11 mouse cellular contexts compared by ENCODE assay signal in genomic region chr11:114679582-114679981, GRCm38 (mm10). TPM values are rescaled to one million over a fixed set of nuclear protein-coding genes. Genes with fewer than 3 reads are reported as not detected.
DNase-seq lines count a peak whose midpoint lies in the region; ATAC-seq lines count a peak whose summit lies in the region.
"Had no signal": no experiment of that assay in that cellular context is flagged by ENCODE, and none has a peak within 500 bp of the region (broad histone marks: within the 10 kb centered on the region; RNA-seq: fewer than 3 reads in every experiment).

No protein-coding gene starts in this region.

- DNase-seq in adrenal gland, adult (ENCODE audit: inconsistent age in 2 of 2, low spot score in 1 of 2) = peak; percentile 68 to 85
- DNase-seq in adrenal gland, adult 8-10 months = no peak
- DNase-seq in neural tube, embryonic 10.5 days (ENCODE audit: extremely low spot score, low spot score) = no peak
- DNase-seq in kidney, postnatal 14 days = peak; percentile 50
- DNase-seq in testis, postnatal 14 days (ENCODE audit: low spot score) = peak; percentile 80
- no peak for DNase-seq in ovary, adult 18-20 months (ENCODE audit: low spot score)
- DNase-seq: right cerebral cortex, postnatal 25 days had no signal

- no peaks in the 10 kb centered on the region for H3K9me3 ChIP-seq in neural tube, embryonic 13.5 days
- H3K9me3 ChIP-seq in forebrain, embryonic 13.5 days (replicated peaks) = no peaks in the 10 kb centered on the region
- H3K9me3 ChIP-seq: forebrain, embryonic 12.5 days; limb, embryonic 13.5 days had no signal

- peaks cover 20% of the 10 kb centered on the region for H3K27me3 ChIP-seq in neural tube, embryonic 13.5 days
- H3K27me3 ChIP-seq in forebrain, embryonic 13.5 days = peaks cover 6% of the 10 kb centered on the region

- H3K4me2 ChIP-seq in neural tube, embryonic 13.5 days = 0 out of 2 replicates have a peak overlapping the region, but pooled peaks have one; percentile 10
- H3K4me2 ChIP-seq in forebrain, embryonic 13.5 days = no peak overlapping the region
- H3K4me2 ChIP-seq: forebrain, embryonic 12.5 days; limb, embryonic 13.5 days had no signal

- 75% methylated on average over 8 of the region's 8 CpGs for WGBS in neural tube, embryonic 13.5 days
- WGBS in forebrain, embryonic 13.5 days = 78% methylated on average over 8 of the region's 8 CpGs

- no peak overlapping the region for H3K9ac ChIP-seq in neural tube, embryonic 13.5 days
- H3K9ac ChIP-seq in forebrain, embryonic 13.5 days = no peak overlapping the region
- H3K9ac ChIP-seq: forebrain, embryonic 12.5 days; limb, embryonic 13.5 days had no signal

- no peak for ATAC-seq in neural tube, embryonic 13.5 days (ENCODE audit: low read depth)
- no peak for ATAC-seq in forebrain, embryonic 13.5 days

- H3K27ac ChIP-seq in neural tube, embryonic 13.5 days (replicated peaks) = no peak overlapping the region
- no peak overlapping the region for H3K27ac ChIP-seq in forebrain, embryonic 13.5 days
- H3K27ac ChIP-seq: forebrain, embryonic 12.5 days; limb, embryonic 13.5 days had no signal

- H3K4me3 ChIP-seq in neural tube, embryonic 13.5 days = no peak overlapping the region
- no peak overlapping the region for H3K4me3 ChIP-seq in forebrain, embryonic 13.5 days
- H3K4me3 ChIP-seq: forebrain, embryonic 12.5 days; limb, embryonic 13.5 days had no signal

- H3K36me3 ChIP-seq in neural tube, embryonic 13.5 days = no peaks in the 10 kb centered on the region
- H3K36me3 ChIP-seq in forebrain, embryonic 13.5 days (ENCODE audit: poor library complexity, severe bottlenecking) = peaks cover 4% of the 10 kb centered on the region; the same call in 1 of the 2 replicates
- H3K36me3 ChIP-seq: forebrain, embryonic 12.5 days; limb, embryonic 13.5 days had no signal

- peaks cover 53% of the 10 kb centered on the region for H3K4me1 ChIP-seq in neural tube, embryonic 13.5 days (replicated peaks)
- peaks cover 27% of the 10 kb centered on the region for H3K4me1 ChIP-seq in forebrain, embryonic 13.5 days

RNA-seq across cellular contexts. Expression of gene Ttyh2, which starts 4.4 kb away (rescaled TPM):
- 100 to 1,000 TPM in 2 of 4 experiments, 10 to 100 TPM in 2; 75.1 to 107 (median 88.6) TPM for total RNA-seq in adrenal gland, adult 8-10 months (2022)
- polyA plus RNA-seq in neural tube, embryonic 13.5 days (2015; fragmentation: Nextera tagmentation; extraction: Ambion mirVana) = 38.8 and 39.1 TPM in 2 replicates
- polyA plus RNA-seq in forebrain, embryonic 13.5 days (2015; fragmentation: Nextera tagmentation; extraction: Ambion mirVana) = 21.6 and 22.3 TPM in 2 replicates

RNA-seq across cellular contexts. Expression of gene Rpl38, which starts 11.3 kb away (rescaled TPM):
- 1,000 to 10,000 TPM; 1,051 to 1,434 (median 1,137) TPM for total RNA-seq in adrenal gland, adult 8-10 months (2022)
- polyA plus RNA-seq in neural tube, embryonic 13.5 days (2015; fragmentation: Nextera tagmentation; extraction: Ambion mirVana) = 821 and 850 TPM in 2 replicates
- 911 and 1,077 TPM in 2 replicates for polyA plus RNA-seq in forebrain, embryonic 13.5 days (2015; fragmentation: Nextera tagmentation; extraction: Ambion mirVana)

RNA-seq across cellular contexts. Expression of gene Dnaic2, which starts 47.6 kb away (rescaled TPM):
- under 1 TPM; 0.38 to 0.51 (median 0.42) TPM for total RNA-seq in adrenal gland, adult 8-10 months (2022)
- polyA plus RNA-seq in neural tube, embryonic 13.5 days (2015; fragmentation: Nextera tagmentation; extraction: Ambion mirVana) = 2.9 TPM in 2 replicates
- 1.8 and 3.7 TPM in 2 replicates for polyA plus RNA-seq in forebrain, embryonic 13.5 days (2015; fragmentation: Nextera tagmentation; extraction: Ambion mirVana)

Comparison
In these comparisons a context has a peak if more than half of its experiments do, and no peak if none do; other contexts are left out.
1. DNase-seq: peak in adrenal gland, adult (2 of 2), kidney, postnatal 14 days (single experiment) and testis, postnatal 14 days (single experiment); none in adrenal gland, adult 8-10 months (single experiment), neural tube, embryonic 10.5 days (single experiment) and ovary, adult 18-20 months (single experiment).